Mouse (Mus musculus) right cerebral cortex, adult 2 months (tissue): ENCODE results near the gene Tma7.

ENCODE experiments used
- DNase-seq, 2 experiments: peaks; one replicate each; pipeline ENCODE4 v3.0.0; 2021 to 2022; ENCODE audit warnings: low spot score in 2 of 2

Tma7 gene

GRCm38 (mm10) chr9:109102541-109102940 is 20.2 kb upstream of the Tma7 start:
- no peak for DNase-seq

GRCm38 (mm10) chr9:109101933-109102445 is 19.6 kb upstream of the Tma7 start:
- no peak for DNase-seq

- DNase-seq = no peak
These were observed 18.0 kb upstream of the Tma7 start for GRCm38 (mm10) chr9:109100307-109100928.

- no peak for DNase-seq
These were observed 16.6 kb upstream of the Tma7 start for GRCm38 (mm10) chr9:109098969-109099368.

GRCm38 (mm10) chr9:109098366-109098765 is 16.0 kb upstream of the Tma7 start:
- no peak for DNase-seq

GRCm38 (mm10) chr9:109097831-109098230 is 15.4 kb upstream of the Tma7 start:
- peak in 1 of 2 experiments; percentile 36 for DNase-seq

GRCm38 (mm10) chr9:109097291-109097690 is 14.9 kb upstream of the Tma7 start:
- no peak for DNase-seq

- no peak for DNase-seq
These were observed 14.5 kb upstream of the Tma7 start for GRCm38 (mm10) chr9:109096856-109097255.

- no peak for DNase-seq
These were observed 13.9 kb upstream of the Tma7 start for GRCm38 (mm10) chr9:109096251-109096661.

- peak; percentile 60 to 71 for DNase-seq
These were observed 13.0 kb upstream of the Tma7 start, which contains the start of gene Plxnb1 for GRCm38 (mm10) chr9:109095137-109095982. TSS of gene Plxnb1 (plus strand) at chr9:109095389.

GRCm38 (mm10) chr9:109094553-109095136 is 12.3 kb upstream of the Tma7 start:
- no peak for DNase-seq

- no peak for DNase-seq
These were observed 11.6 kb upstream of the Tma7 start for GRCm38 (mm10) chr9:109093786-109094552.

- DNase-seq = no peak
These were observed 10.4 kb upstream of the Tma7 start for GRCm38 (mm10) chr9:109092799-109093198.

GRCm38 (mm10) chr9:109091802-109092201 is 9.4 kb upstream of the Tma7 start:
- DNase-seq = no peak

GRCm38 (mm10) chr9:109090446-109090845 is 8.1 kb upstream of the Tma7 start:
- peak in 1 of 2 experiments; percentile 39 for DNase-seq

GRCm38 (mm10) chr9:109087987-109088386 is 5.6 kb upstream of the Tma7 start:
- DNase-seq = peak in 1 of 2 experiments; percentile 53

GRCm38 (mm10) chr9:109084922-109085321 is 2.5 kb upstream of the Tma7 start:
- no peak for DNase-seq

GRCm38 (mm10) chr9:109081749-109082123 is 651 bp downstream of the Tma7 start:
- no peak for DNase-seq

- DNase-seq = no peak
These were observed 1.9 kb downstream of the Tma7 start for GRCm38 (mm10) chr9:109080516-109080915.

GRCm38 (mm10) chr9:109073661-109074573 is 8.5 kb downstream of the Tma7 start, which contains the start of gene Atrip:
TSS of gene Atrip (minus strand) at chr9:109074124.
- DNase-seq = peak; percentile 96 to 98
